Mouse (Mus musculus) small intestine, adult 2 months (tissue): ENCODE results near the gene Sp100. TPM values are rescaled to one million over a fixed set of nuclear protein-coding genes. Genes with fewer than 3 reads are reported as not detected.

Experiments used
- H3K27ac ChIP-seq: fragments of 200-500 bp; 2 replicates; pipeline ENCODE4 v1.5.1; 2012; ENCODE audit warnings: low read depth, low read length, control low read depth, inconsistent platforms; ENCODE audit not compliant: insufficient read depth
- H3K27me3 ChIP-seq: fragments of 200-500 bp; 2 replicates; pipeline ENCODE4 v1.6.1; 2012; ENCODE audit warnings: mild to moderate bottlenecking, moderate library complexity, low read length, inconsistent platforms; ENCODE audit not compliant: control insufficient read depth, insufficient read depth
- H3K36me3 ChIP-seq: fragments of 200-500 bp; 2 replicates; pipeline ENCODE4 v1.6.1; 2012; ENCODE audit warnings: mild to moderate bottlenecking, low read length, control low read depth, inconsistent platforms; ENCODE audit not compliant: control insufficient read depth, insufficient read depth
- H3K4me1 ChIP-seq: fragments of 200-500 bp; 2 replicates; pipeline ENCODE4 v1.6.1; 2012; ENCODE audit warnings: low read length, inconsistent platforms, mixed read lengths; ENCODE audit not compliant: control insufficient read depth, insufficient read depth, insufficient read length
- H3K4me3 ChIP-seq: fragments of 200-500 bp; 2 replicates; pipeline ENCODE4 v1.5.1; 2012; ENCODE audit warnings: low read depth, mild to moderate bottlenecking, control low read depth, inconsistent platforms, low read length, moderate library complexity
- CTCF ChIP-seq: fragments of 200-500 bp; IDR thresholded peaks from 2 replicates; pipeline ENCODE4 v1.5.1; 2012; ENCODE audit warnings: low read depth, mild to moderate bottlenecking, control low read depth, inconsistent platforms, low read length, moderate library complexity, mixed read lengths; ENCODE audit not compliant: insufficient replicate concordance, insufficient read length; ENCODE audit errors: extremely low read depth
- POLR2A ChIP-seq: fragments of 200-500 bp; IDR thresholded peaks from 2 replicates; pipeline ENCODE4 v1.6.1; 2012; ENCODE audit warnings: low read depth, mild to moderate bottlenecking, control low read depth, inconsistent platforms, low read length, moderate library complexity
- WGBS: fragments of 180-500 bp; shearing (Covaris S2); methylation state at CpG from one replicate; pipeline ENCODE4 v1.1.7; 2018; 5-methylcytosine and 5-hydroxymethylcytosine counted together
- polyA plus RNA-seq: library from polyadenylated mRNA; depleted of rRNA; stranded (reverse); fragments of >200 nt; gene quantifications from 2 replicates; pipeline ENCODE4 v1.2.3, GENCODE M21; 2012

Sp100 gene
- polyA plus RNA-seq, 1 experiment = 10.1 TPM

DNA sequence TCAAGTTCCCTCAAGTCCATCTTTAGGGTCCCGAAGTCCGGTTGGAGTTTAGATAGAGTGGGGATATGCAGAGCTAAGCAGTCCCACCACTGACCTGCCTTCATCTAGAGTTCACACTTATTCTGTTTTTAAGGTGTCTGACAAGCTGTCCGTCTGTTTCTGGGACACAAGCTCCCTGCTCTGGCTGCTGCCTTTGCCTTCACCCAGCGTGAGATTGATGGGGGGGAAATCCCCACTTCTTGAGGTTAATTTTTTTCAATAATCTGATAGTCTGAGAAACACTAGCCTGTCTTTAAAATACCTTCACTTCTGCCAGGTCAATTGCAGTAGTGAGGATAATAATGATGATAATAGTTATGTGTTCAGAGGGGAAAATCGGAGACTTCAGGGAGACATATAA is 92.5 kb downstream of the Sp100 start:
- no peak for TF ChIP-seq POLR2A
- H3K27ac ChIP-seq = no peak overlapping the region
- H3K4me1 ChIP-seq = no peaks in the 10 kb centered on the region
- H3K36me3 ChIP-seq = no peaks in the 10 kb centered on the region
- no peaks in the 10 kb centered on the region for H3K27me3 ChIP-seq
- WGBS = 62% methylated on average over 5 of the region's 5 CpGs
- H3K4me3 ChIP-seq = no peak overlapping the region

DNA sequence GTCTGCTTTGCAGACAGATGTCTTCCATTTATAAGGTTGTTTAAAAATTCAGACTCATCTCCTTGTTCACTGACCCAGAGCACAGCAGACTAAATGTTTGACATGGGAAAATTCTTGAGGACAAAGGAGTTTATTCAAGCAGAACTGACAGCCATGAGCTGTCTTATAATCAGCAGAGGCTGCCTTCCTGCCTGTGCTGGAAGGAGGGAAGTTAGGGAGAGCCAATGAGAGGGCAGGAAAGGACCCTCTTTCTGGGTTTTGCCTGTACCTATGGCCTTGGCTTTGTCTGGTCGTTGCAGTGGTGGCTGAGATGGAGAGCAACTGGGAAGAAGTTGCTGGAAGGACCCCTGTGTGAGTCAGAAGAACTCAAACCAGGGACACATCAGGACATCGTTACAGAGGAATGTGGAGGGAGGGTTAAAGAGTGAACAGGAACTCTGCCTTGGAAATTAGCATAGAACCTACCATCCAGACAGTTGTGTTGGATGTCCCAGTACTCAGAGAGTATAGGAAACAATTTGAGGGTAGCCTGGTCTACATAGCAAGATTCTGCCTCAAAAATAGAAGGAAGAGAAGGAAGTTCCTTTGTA is 93.2 kb downstream of the Sp100 start:
- H3K27ac ChIP-seq = no peak overlapping the region
- 27% methylated on average over 2 of the region's 2 CpGs for WGBS
- H3K4me3 ChIP-seq = no peak overlapping the region

DNA sequence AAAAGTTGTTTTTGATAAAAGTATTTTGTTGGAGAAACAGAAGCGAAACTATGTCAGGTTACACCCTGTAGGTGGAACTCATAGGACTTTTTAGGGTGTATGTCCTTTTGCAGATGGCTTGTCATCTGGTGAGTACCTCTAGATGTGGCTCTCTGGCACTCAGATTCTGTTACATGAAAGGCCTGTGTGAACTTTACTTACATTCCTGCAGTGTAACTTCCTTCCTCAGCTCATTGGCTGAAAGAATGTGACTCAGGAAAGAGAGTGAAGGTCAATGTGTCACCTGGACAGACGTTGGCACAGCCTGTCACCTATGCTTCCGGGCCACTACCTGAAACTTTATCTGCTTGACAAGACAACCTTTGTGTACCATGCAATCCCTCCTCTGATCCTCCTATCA is 94.8 kb downstream of the Sp100 start:
- H3K4me3 ChIP-seq = no peak overlapping the region
- no peak overlapping the region for H3K27ac ChIP-seq
- no peaks in the 10 kb centered on the region for H3K27me3 ChIP-seq
- TF ChIP-seq POLR2A = no peak
- TF ChIP-seq CTCF = no peak
- no peaks in the 10 kb centered on the region for H3K36me3 ChIP-seq
- no peaks in the 10 kb centered on the region for H3K4me1 ChIP-seq
- 34% methylated on average over 3 of the region's 3 CpGs for WGBS

More for the DNA sequence above, 93.2 kb downstream of the Sp100 start:
- Histone ChIP-seq H3K27me3 (no peaks in the 10 kb centered on the region), H3K4me1 (no peaks in the 10 kb centered on the region), H3K36me3 (no peaks in the 10 kb centered on the region)
- TF ChIP-seq CTCF (no peak), POLR2A (no peak)

DNA sequence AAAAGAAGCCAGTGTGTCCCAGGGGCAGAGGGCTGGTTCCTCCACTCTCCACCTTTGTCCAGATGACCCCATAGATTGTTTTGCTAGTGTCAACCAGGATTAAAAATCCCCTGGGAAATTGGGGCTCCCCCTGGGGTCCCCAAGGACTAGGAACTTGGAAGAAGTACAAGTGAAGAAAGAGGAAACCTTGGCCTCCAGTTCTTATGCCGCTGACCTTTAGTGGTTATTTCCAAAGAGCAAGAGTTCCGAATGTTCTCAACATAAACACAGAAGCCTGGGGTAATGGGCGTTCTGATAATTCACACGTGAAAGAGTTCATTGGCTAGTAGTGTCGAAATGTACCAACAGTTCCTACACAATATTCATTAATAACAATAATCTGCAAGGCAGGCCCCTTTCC is 96.7 kb downstream of the Sp100 start:
- H3K4me3 ChIP-seq = no peak overlapping the region
- no peaks in the 10 kb centered on the region for H3K27me3 ChIP-seq
- TF ChIP-seq POLR2A = no peak
- no peak for TF ChIP-seq CTCF
- H3K36me3 ChIP-seq = no peaks in the 10 kb centered on the region
- no peaks in the 10 kb centered on the region for H3K4me1 ChIP-seq
- 83% methylated on average over 5 of the region's 5 CpGs for WGBS
- no peak overlapping the region for H3K27ac ChIP-seq

DNA sequence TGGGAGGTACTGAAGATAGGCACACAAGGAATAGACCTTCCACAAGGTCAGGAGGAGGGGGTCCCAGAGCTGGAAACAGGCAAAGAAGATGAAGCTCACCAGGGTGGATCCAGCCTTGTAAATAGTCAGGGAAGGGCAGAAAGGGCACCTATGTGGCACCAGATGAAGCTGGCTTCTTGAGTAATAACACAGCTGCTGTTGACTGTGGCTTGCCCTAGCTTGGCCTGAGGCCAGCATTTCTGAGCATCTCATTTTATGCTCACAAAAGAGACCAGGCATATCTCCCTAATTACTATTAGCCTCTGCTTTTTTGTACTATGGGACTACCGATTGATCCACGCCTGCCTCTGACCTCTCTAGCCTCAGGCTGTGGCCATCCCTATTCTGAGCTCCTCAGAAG is 100.0 kb downstream of the Sp100 start:
- WGBS = 63% methylated on average over 2 of the region's 2 CpGs
- Histone ChIP-seq H3K4me3 (no peak overlapping the region), H3K36me3 (no peaks in the 10 kb centered on the region), H3K4me1 (no peaks in the 10 kb centered on the region), H3K27ac (no peak overlapping the region), H3K27me3 (no peaks in the 10 kb centered on the region)
- no peak for TF ChIP-seq POLR2A

DNA sequence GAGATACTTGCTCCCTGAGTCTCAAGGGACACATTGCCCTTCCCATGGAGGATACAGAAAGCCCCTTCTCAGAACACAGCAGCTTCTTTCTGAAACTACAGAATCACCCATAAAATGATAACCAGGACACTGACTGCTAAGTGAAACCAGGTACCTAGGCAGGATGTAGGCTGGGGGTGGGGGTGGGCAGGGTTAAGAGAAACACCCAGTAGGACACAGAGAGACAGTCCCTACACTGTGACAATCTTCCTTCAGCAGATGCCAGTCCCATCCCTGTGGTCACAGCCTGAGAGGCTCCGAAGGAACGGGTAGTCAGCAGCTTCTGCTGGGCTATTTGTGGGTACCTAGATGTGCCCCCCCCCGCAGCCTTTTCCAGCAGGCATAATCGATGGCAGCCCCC is 100.9 kb downstream of the Sp100 start:
- no peak overlapping the region for H3K4me3 ChIP-seq
- H3K27ac ChIP-seq = peak overlapping the region; percentile 48; the same call in 1 of the 2 replicates
- H3K27me3 ChIP-seq = no peaks in the 10 kb centered on the region
- 79% methylated on average over 4 of the region's 4 CpGs for WGBS
- H3K36me3 ChIP-seq = no peaks in the 10 kb centered on the region
- TF ChIP-seq POLR2A = no peak
- no peak for TF ChIP-seq CTCF
- no peaks in the 10 kb centered on the region for H3K4me1 ChIP-seq

DNA sequence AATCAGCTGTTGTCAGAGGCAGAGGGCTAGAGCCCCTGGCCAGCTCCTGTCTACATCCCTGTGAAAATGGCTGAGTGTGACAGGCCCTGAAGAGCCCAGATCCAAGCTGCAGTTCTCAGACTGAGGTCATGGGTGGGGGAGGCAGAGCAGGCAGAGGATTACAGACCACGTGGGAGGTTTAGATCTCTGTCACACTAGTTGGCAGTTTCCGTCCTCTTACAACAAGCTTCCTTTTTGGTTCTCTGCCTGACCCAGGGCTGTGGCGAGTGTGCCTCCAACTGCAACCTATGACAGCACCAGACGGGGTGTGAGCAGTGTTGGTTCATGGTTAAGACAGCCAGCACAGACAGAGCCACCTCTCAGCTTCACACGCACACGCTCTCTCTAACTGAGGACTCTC is 101.7 kb downstream of the Sp100 start:
- no peaks in the 10 kb centered on the region for H3K36me3 ChIP-seq
- TF ChIP-seq CTCF (no peak), POLR2A (no peak)
- 49% methylated on average over 6 of the region's 6 CpGs for WGBS
- H3K27ac ChIP-seq = peak overlapping the region; percentile 54
- H3K4me1 ChIP-seq = no peaks in the 10 kb centered on the region
- H3K27me3 ChIP-seq = no peaks in the 10 kb centered on the region
- no peak overlapping the region for H3K4me3 ChIP-seq
